Mouse (Mus musculus) kidney, embryonic 16.5 days (tissue): ENCODE measurements around the gene Man1a2. TPM values are rescaled to one million over a fixed set of nuclear protein-coding genes. Genes with fewer than 3 reads are reported as not detected.
A peak's percentile ranks its signal among the peaks of the same experiment; 100 is the strongest.

Experiments used
- ATAC-seq: fragments of 200-750 bp; cut with Nextera tagmentation; 2 replicates; pipeline ENCODE4 v1.8.0; 2017; ENCODE audit warnings: moderate TSS enrichment; ENCODE audit not compliant: low FRiP score, low TSS enrichment
- H3K27ac ChIP-seq: fragments of 300-500 bp; sonication (generic); 2 replicates; pipeline ENCODE4 v1.5.1; 2014; ENCODE audit warnings: low read length
- H3K27me3 ChIP-seq: fragments of 300-500 bp; sonication (generic); 2 replicates; pipeline ENCODE4 v1.6.1; 2014; ENCODE audit warnings: low read length, control low read depth, mixed read lengths; ENCODE audit not compliant: insufficient read depth
- H3K36me3 ChIP-seq: fragments of 300-500 bp; sonication (generic); 2 replicates; pipeline ENCODE4 v1.6.1; 2014; ENCODE audit warnings: low read length, control low read depth, mixed read lengths; ENCODE audit not compliant: insufficient read depth
- H3K4me1 ChIP-seq: fragments of 300-500 bp; sonication (generic); 2 replicates; pipeline ENCODE4 v1.6.1; 2014; ENCODE audit warnings: low read length, control low read depth, mixed read lengths; ENCODE audit not compliant: insufficient read depth
- H3K4me2 ChIP-seq: fragments of 300-500 bp; sonication (generic); replicated peaks from 2 replicates; pipeline ENCODE4 v1.6.1; 2014; ENCODE audit warnings: low read depth, low read length
- H3K4me3 ChIP-seq: fragments of 300-500 bp; sonication (generic); 2 replicates; pipeline ENCODE4 v1.5.1; 2014; ENCODE audit warnings: mild to moderate bottlenecking, low read length
- H3K9ac ChIP-seq: fragments of 300-500 bp; sonication (generic); replicated peaks from 2 replicates; pipeline ENCODE4 v1.6.1; 2014; ENCODE audit warnings: low read length
- H3K9me3 ChIP-seq: fragments of 300-500 bp; sonication (generic); 2 replicates; pipeline ENCODE4 v1.6.1; 2016; ENCODE audit warnings: low read length, control low read depth
- WGBS: fragments of 180-500 bp; shearing (Covaris S2); extraction: QIAGEN DNeasy Blood & Tissue Kit; methylation state at CpG from one replicate; pipeline ENCODE4 v1.1.7; 2014; 5-methylcytosine and 5-hydroxymethylcytosine counted together
- polyA plus RNA-seq: library from polyadenylated mRNA; unstranded; fragments of >200 nt; fragmentation: Nextera tagmentation; extraction: Ambion mirVana; gene quantifications from 2 replicates; pipeline ENCODE4 v1.2.1, GENCODE M21; 2015

Man1a2 gene
- polyA plus RNA-seq, 1 experiment from 2014 or later = 43.7 TPM

- no peaks in the 10 kb centered on the region for H3K4me1 ChIP-seq
- no peak overlapping the region for H3K4me2 ChIP-seq
- no peak overlapping the region for H3K4me3 ChIP-seq
- H3K9ac ChIP-seq = no peak overlapping the region
- H3K27ac ChIP-seq = no peak overlapping the region
- no peaks in the 10 kb centered on the region for H3K27me3 ChIP-seq
- ATAC-seq = no peak
- H3K36me3 ChIP-seq = peaks cover 4% of the 10 kb centered on the region; the same call in 1 of the 2 replicates
- WGBS = 91% methylated on average over 3 of the region's 3 CpGs
- no peaks in the 10 kb centered on the region for H3K9me3 ChIP-seq
Observed at GRCm38 (mm10) chr3:100572571-100573183, 112.6 kb downstream of the Man1a2 start.

- no peak overlapping the region for H3K4me3 ChIP-seq
- H3K4me1 ChIP-seq = no peaks in the 10 kb centered on the region
- H3K9ac ChIP-seq = no peak overlapping the region
- no peak; the same call in 1 of the 2 replicates for ATAC-seq
- no peaks in the 10 kb centered on the region; the same call in 1 of the 2 replicates for H3K36me3 ChIP-seq
- WGBS = 84% methylated on average over 13 of the region's 13 CpGs
- no peaks in the 10 kb centered on the region for H3K27me3 ChIP-seq
- H3K27ac ChIP-seq = no peak overlapping the region
- no peak overlapping the region for H3K4me2 ChIP-seq
- no peaks in the 10 kb centered on the region for H3K9me3 ChIP-seq
Observed at GRCm38 (mm10) chr3:100568443-100569390, 116.6 kb downstream of the Man1a2 start.

GRCm38 (mm10) chr3:100563565-100563964, 121.7 kb downstream of the Man1a2 start:
- H3K9me3 ChIP-seq = no peaks in the 10 kb centered on the region

GRCm38 (mm10) chr3:100562455-100562854, 122.8 kb downstream of the Man1a2 start:
- peaks cover 9% of the 10 kb centered on the region; the same call in 1 of the 2 replicates for H3K36me3 ChIP-seq
- no peak overlapping the region for H3K9ac ChIP-seq
- H3K27ac ChIP-seq = no peak overlapping the region
- ATAC-seq = no peak
- no peaks in the 10 kb centered on the region for H3K4me1 ChIP-seq
- H3K4me3 ChIP-seq = no peak overlapping the region
- no peaks in the 10 kb centered on the region for H3K27me3 ChIP-seq
- no peak overlapping the region for H3K4me2 ChIP-seq
- H3K9me3 ChIP-seq = no peaks in the 10 kb centered on the region
- WGBS = 94% methylated on average over 7 of the region's 7 CpGs

More at GRCm38 (mm10) chr3:100563565-100563964, 121.7 kb downstream of the Man1a2 start:
- H3K27ac ChIP-seq = no peak overlapping the region
- H3K4me3 ChIP-seq = no peak overlapping the region
- H3K4me1 ChIP-seq = no peaks in the 10 kb centered on the region
- H3K36me3 ChIP-seq = peaks cover 9% of the 10 kb centered on the region; the same call in 1 of the 2 replicates
- H3K4me2 ChIP-seq = no peak overlapping the region
- no peak for ATAC-seq
- H3K27me3 ChIP-seq = no peaks in the 10 kb centered on the region
- 83% methylated on average over 2 of the region's 2 CpGs for WGBS
- no peak overlapping the region for H3K9ac ChIP-seq

DNA sequence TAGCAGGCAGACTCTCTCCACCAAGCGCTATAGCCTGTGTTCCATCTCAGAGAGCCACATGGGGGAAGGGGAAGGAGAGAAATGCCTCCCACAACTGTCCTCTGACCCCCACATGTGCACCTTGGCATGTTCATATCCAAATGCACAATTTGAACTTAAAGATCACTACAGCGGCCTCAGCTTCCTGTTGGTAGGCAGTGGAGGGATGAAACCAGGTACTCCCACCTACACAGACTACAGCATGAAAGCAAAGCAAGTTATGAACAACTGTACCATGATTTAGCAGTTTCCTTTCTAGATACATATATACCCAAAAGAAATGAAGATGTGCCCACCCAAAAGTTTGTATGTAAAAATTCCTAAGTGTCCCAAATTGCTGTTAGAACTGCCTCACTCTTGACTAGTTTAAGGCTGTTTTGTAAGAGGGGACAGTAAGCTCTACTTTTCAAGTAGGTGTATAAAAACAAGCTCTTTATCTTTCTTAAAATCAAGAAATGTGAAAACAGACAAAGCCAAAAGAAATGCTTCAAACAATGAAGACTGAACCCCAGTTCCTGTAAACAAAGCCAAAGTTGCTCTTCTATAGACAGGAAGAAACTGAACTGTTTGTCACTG, 123.6 kb downstream of the Man1a2 start:
- 91% methylated on average over 2 of the region's 2 CpGs for WGBS
- no peak for ATAC-seq
- no peak overlapping the region for H3K27ac ChIP-seq
- H3K27me3 ChIP-seq = no peaks in the 10 kb centered on the region
- no peak overlapping the region for H3K9ac ChIP-seq
- H3K4me1 ChIP-seq = no peaks in the 10 kb centered on the region
- no peaks in the 10 kb centered on the region for H3K9me3 ChIP-seq
- peaks cover 9% of the 10 kb centered on the region; the same call in 1 of the 2 replicates for H3K36me3 ChIP-seq
- H3K4me3 ChIP-seq = no peak overlapping the region
- no peak overlapping the region for H3K4me2 ChIP-seq

DNA sequence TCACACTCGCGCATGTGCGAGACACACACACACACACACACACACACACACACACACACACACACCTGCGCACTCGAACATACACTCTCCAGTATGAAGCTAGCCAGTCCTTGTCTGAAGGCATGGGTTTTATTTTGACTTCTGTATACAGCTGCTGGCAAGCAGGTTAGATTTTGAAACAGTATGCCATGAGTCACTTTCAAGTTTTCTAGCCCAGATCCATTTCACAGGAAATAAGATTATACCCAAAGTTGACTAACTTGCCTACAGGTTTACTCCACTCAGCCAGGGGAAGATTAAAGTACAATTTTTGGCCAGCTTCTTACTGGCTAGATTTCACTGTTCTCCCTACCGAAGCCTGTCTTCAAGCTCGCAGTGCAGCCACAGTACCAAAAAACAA, 125.9 kb downstream of the Man1a2 start:
- Histone ChIP-seq H3K4me3 (no peak overlapping the region), H3K36me3 (peaks cover 9% of the 10 kb centered on the region; the same call in 1 of the 2 replicates), H3K4me2 (no peak overlapping the region), H3K9ac (no peak overlapping the region), H3K27me3 (no peaks in the 10 kb centered on the region), H3K4me1 (no peaks in the 10 kb centered on the region), H3K9me3 (no peaks in the 10 kb centered on the region), H3K27ac (no peak overlapping the region)
- 94% methylated on average over 7 of the region's 7 CpGs for WGBS
- no peak for ATAC-seq

DNA sequence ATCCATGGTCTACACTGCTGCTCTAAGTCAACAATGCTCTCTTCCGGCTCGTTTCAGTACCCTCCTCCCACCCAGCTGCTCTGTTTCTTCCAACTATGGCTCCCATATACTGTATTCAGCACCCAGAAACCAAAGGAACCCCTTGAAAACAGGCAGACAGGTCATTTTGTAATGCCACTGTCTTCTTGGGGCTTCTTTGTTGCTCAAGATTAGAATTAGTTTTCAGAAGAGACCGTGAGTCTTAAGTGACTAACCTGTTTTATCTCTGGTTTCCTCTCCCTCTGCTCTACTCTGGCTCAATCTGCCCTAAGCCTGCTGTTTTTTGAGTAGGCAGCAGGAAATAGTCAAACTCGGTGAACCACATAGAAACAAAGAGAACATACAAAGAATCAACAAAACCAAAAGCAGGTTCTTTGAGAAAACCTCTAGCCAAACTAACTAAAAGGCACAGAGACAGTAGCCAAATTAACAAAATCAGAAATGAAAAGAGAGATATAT, 127.0 kb downstream of the Man1a2 start:
- no peak overlapping the region for H3K27ac ChIP-seq
- ATAC-seq = no peak
- no peak overlapping the region for H3K4me2 ChIP-seq
- H3K9ac ChIP-seq = no peak overlapping the region
- no peaks in the 10 kb centered on the region for H3K27me3 ChIP-seq
- WGBS = 70% methylated on average over 4 of the region's 4 CpGs
- H3K9me3 ChIP-seq = no peaks in the 10 kb centered on the region
- no peaks in the 10 kb centered on the region for H3K4me1 ChIP-seq
- H3K4me3 ChIP-seq = no peak overlapping the region
- 0 out of 2 replicates have a peak, but pooled peaks cover 9% of the 10 kb centered on the region for H3K36me3 ChIP-seq

DNA sequence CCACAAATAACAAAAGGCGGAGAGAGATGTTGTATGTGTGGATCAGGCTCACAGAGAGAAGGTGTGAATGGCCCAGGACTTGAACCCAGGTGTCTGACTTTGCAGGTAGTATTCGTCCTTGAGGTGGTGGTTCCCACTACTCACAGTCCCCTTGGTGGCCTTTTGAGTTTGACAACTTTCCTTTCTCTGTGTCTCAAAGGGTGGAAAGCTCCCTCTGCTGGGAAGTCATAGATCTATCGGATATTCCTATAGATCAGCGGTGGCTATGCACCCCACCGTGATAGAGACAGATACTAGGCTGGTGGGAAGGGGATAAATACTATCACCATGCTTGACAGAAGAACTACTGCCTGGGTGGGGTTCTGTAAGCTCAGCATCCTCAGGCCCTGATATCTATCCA, 130.5 kb downstream of the Man1a2 start:
- Histone ChIP-seq H3K27me3 (no peaks in the 10 kb centered on the region), H3K36me3 (no peaks in the 10 kb centered on the region), H3K4me2 (no peak overlapping the region), H3K27ac (no peak overlapping the region), H3K4me3 (no peak overlapping the region), H3K9ac (no peak overlapping the region), H3K9me3 (no peaks in the 10 kb centered on the region), H3K4me1 (no peaks in the 10 kb centered on the region)
- 36% methylated on average over 5 of the region's 5 CpGs for WGBS
- 0 out of 2 replicates have a peak, but pooled peaks have one; percentile 2 for ATAC-seq

- WGBS = 92% methylated on average over 3 of the region's 3 CpGs
- no peaks in the 10 kb centered on the region for H3K4me1 ChIP-seq
Observed at GRCm38 (mm10) chr3:100552171-100552570, 133.1 kb downstream of the Man1a2 start.

More at GRCm38 (mm10) chr3:100552171-100552570, 133.1 kb downstream of the Man1a2 start:
- Histone ChIP-seq H3K27me3 (no peaks in the 10 kb centered on the region), H3K36me3 (no peaks in the 10 kb centered on the region), H3K4me3 (no peak overlapping the region), H3K4me2 (no peak overlapping the region), H3K9me3 (no peaks in the 10 kb centered on the region), H3K9ac (no peak overlapping the region), H3K27ac (no peak overlapping the region)
- no peak for ATAC-seq
